Mouse (Mus musculus) small intestine, adult 2 months (tissue): Measurements from ENCODE around the gene Htra1. TPM values are rescaled to one million over a fixed set of nuclear protein-coding genes. Genes with fewer than 3 reads are reported as not detected.

Source experiments
- H3K27ac ChIP-seq: fragments of 200-500 bp; 2 replicates; pipeline ENCODE4 v1.5.1; 2012; ENCODE audit warnings: low read depth, low read length, control low read depth, inconsistent platforms; ENCODE audit not compliant: insufficient read depth
- H3K27me3 ChIP-seq: fragments of 200-500 bp; 2 replicates; pipeline ENCODE4 v1.6.1; 2012; ENCODE audit warnings: mild to moderate bottlenecking, moderate library complexity, low read length, inconsistent platforms; ENCODE audit not compliant: control insufficient read depth, insufficient read depth
- H3K36me3 ChIP-seq: fragments of 200-500 bp; 2 replicates; pipeline ENCODE4 v1.6.1; 2012; ENCODE audit warnings: mild to moderate bottlenecking, low read length, control low read depth, inconsistent platforms; ENCODE audit not compliant: control insufficient read depth, insufficient read depth
- H3K4me1 ChIP-seq: fragments of 200-500 bp; 2 replicates; pipeline ENCODE4 v1.6.1; 2012; ENCODE audit warnings: low read length, inconsistent platforms, mixed read lengths; ENCODE audit not compliant: control insufficient read depth, insufficient read depth, insufficient read length
- H3K4me3 ChIP-seq: fragments of 200-500 bp; 2 replicates; pipeline ENCODE4 v1.5.1; 2012; ENCODE audit warnings: low read depth, mild to moderate bottlenecking, control low read depth, inconsistent platforms, low read length, moderate library complexity
- CTCF ChIP-seq: fragments of 200-500 bp; IDR thresholded peaks from 2 replicates; pipeline ENCODE4 v1.5.1; 2012; ENCODE audit warnings: low read depth, mild to moderate bottlenecking, control low read depth, inconsistent platforms, low read length, moderate library complexity, mixed read lengths; ENCODE audit not compliant: insufficient replicate concordance, insufficient read length; ENCODE audit errors: extremely low read depth
- POLR2A ChIP-seq: fragments of 200-500 bp; IDR thresholded peaks from 2 replicates; pipeline ENCODE4 v1.6.1; 2012; ENCODE audit warnings: low read depth, mild to moderate bottlenecking, control low read depth, inconsistent platforms, low read length, moderate library complexity
- WGBS: fragments of 180-500 bp; shearing (Covaris S2); methylation state at CpG from one replicate; pipeline ENCODE4 v1.1.7; 2018; 5-methylcytosine and 5-hydroxymethylcytosine counted together
- polyA plus RNA-seq: library from polyadenylated mRNA; depleted of rRNA; stranded (reverse); fragments of >200 nt; gene quantifications from 2 replicates; pipeline ENCODE4 v1.2.3, GENCODE M21; 2012

Htra1 gene
- polyA plus RNA-seq, 1 experiment: 35.8 TPM

GRCm38 (mm10) chr7:130935421-130935792 lies 504 bp upstream of the Htra1 start:
- H3K27ac ChIP-seq: no peak overlapping the region
- H3K4me1 ChIP-seq: no peaks in the 10 kb centered on the region
- H3K4me3 ChIP-seq: peak overlapping the region; percentile 54
- H3K27me3 ChIP-seq: peaks cover 24% of the 10 kb centered on the region
- WGBS: 8% methylated on average over 16 of the region's 16 CpGs
- no peaks in the 10 kb centered on the region for H3K36me3 ChIP-seq
- TF ChIP-seq CTCF: no peak
- no peak for TF ChIP-seq POLR2A

- Histone ChIP-seq H3K27ac (no peak overlapping the region), H3K36me3 (no peaks in the 10 kb centered on the region), H3K4me3 (peak overlapping the region; percentile 54), H3K27me3 (peaks cover 28% of the 10 kb centered on the region), H3K4me1 (no peaks in the 10 kb centered on the region)
- TF ChIP-seq POLR2A: no peak
- TF ChIP-seq CTCF: no peak
- WGBS: under 1% methylated on average over 49 of the region's 49 CpGs
Measured at GRCm38 (mm10) chr7:130936472-130936951, 601 bp downstream of the Htra1 start.

- no peak overlapping the region for H3K4me3 ChIP-seq
- H3K27me3 ChIP-seq: peaks cover 28% of the 10 kb centered on the region
- H3K36me3 ChIP-seq: no peaks in the 10 kb centered on the region
- 31% methylated on average over 12 of the region's 12 CpGs for WGBS
- no peaks in the 10 kb centered on the region for H3K4me1 ChIP-seq
- TF ChIP-seq CTCF (no peak), POLR2A (no peak)
- H3K27ac ChIP-seq: no peak overlapping the region
Measured at GRCm38 (mm10) chr7:130937266-130937841, 1.4 kb downstream of the Htra1 start.

GRCm38 (mm10) chr7:130938005-130938404 lies 2.1 kb downstream of the Htra1 start:
- Histone ChIP-seq H3K36me3 (no peaks in the 10 kb centered on the region), H3K27me3 (peaks cover 28% of the 10 kb centered on the region), H3K4me3 (no peak overlapping the region), H3K27ac (no peak overlapping the region), H3K4me1 (no peaks in the 10 kb centered on the region)
- TF ChIP-seq POLR2A: no peak
- no peak for TF ChIP-seq CTCF
- 46% methylated on average over 4 of the region's 4 CpGs for WGBS

- no peaks in the 10 kb centered on the region for H3K36me3 ChIP-seq
- WGBS: 78% methylated on average over 8 of the region's 8 CpGs
- peaks cover 28% of the 10 kb centered on the region for H3K27me3 ChIP-seq
- H3K4me3 ChIP-seq: no peak overlapping the region
- TF ChIP-seq POLR2A: no peak
- no peak for TF ChIP-seq CTCF
- no peak overlapping the region for H3K27ac ChIP-seq
- no peaks in the 10 kb centered on the region for H3K4me1 ChIP-seq
Measured at GRCm38 (mm10) chr7:130938896-130939295, 3.0 kb downstream of the Htra1 start.

GRCm38 (mm10) chr7:130940733-130941132 lies 4.8 kb downstream of the Htra1 start:
- H3K36me3 ChIP-seq: no peaks in the 10 kb centered on the region
- no peaks in the 10 kb centered on the region for H3K4me1 ChIP-seq
- no peak overlapping the region for H3K27ac ChIP-seq
- WGBS: 73% methylated on average over 8 of the region's 8 CpGs
- TF ChIP-seq POLR2A: no peak
- TF ChIP-seq CTCF: no peak
- H3K4me3 ChIP-seq: no peak overlapping the region
- peaks cover 21% of the 10 kb centered on the region for H3K27me3 ChIP-seq

- Histone ChIP-seq H3K4me1 (no peaks in the 10 kb centered on the region), H3K4me3 (no peak overlapping the region), H3K36me3 (no peaks in the 10 kb centered on the region), H3K27me3 (0 out of 2 replicates have a peak, but pooled peaks cover 4% of the 10 kb centered on the region), H3K27ac (no peak overlapping the region)
- WGBS: 74% methylated on average over 9 of the region's 9 CpGs
- TF ChIP-seq CTCF: no peak
- TF ChIP-seq POLR2A: no peak
Measured at GRCm38 (mm10) chr7:130943280-130943895, 7.5 kb downstream of the Htra1 start.
